Mouse (Mus musculus): ENCODE data around the gene Bbc3. TPM values are rescaled to one million over a fixed set of nuclear protein-coding genes. Genes with fewer than 3 reads are reported as not detected.
A peak's percentile ranks its signal among the peaks of the same experiment; 100 is the strongest.

Gene Bbc3
- total and polyA plus RNA-seq, 2 experiments from 2014 or later = 5.6 to 7.3 TPM

GRCm38 (mm10) chr7:16337733-16338132, 29.5 kb downstream of the Bbc3 start:
- no peak overlapping the region for H3K27ac ChIP-seq (ENCODE audit: low read depth)
- ATAC-seq (ENCODE audit: insufficient read depth, low read depth) (no peak), DNase-seq (ENCODE audit: low spot score) (no peak)
- no peaks in the 10 kb centered on the region for H3K9me3 ChIP-seq (replicated peaks; ENCODE audit: control insufficient read depth, low read length)
- H3K4me1 ChIP-seq (ENCODE audit: control insufficient read depth, insufficient read depth) = no peaks in the 10 kb centered on the region
- peaks cover 51% of the 10 kb centered on the region for H3K36me3 ChIP-seq (replicated peaks; ENCODE audit: control insufficient read depth, insufficient read depth, low read length)
- TF ChIP-seq EP300 (IDR thresholded peaks at IDR 0.05; ENCODE audit: low read depth) = no peak
- TF ChIP-seq CTCF (IDR thresholded peaks at IDR 0.05; ENCODE audit: low read depth) = peak; percentile 40
- no peak overlapping the region for H3K4me2 ChIP-seq (ENCODE audit: low read depth, low read length)
- no peak overlapping the region for H3K4me3 ChIP-seq (ENCODE audit: low read depth, low read length)
- H3K27me3 ChIP-seq (ENCODE audit: control insufficient read depth, insufficient read depth, low read length) = no peaks in the 10 kb centered on the region
- no peak overlapping the region for H3K9ac ChIP-seq (replicated peaks; ENCODE audit: low read depth, low read length)
- WGBS = 81% methylated on average over 2 of the region's 2 CpGs

GRCm38 (mm10) chr7:16344598-16344997, 36.4 kb downstream of the Bbc3 start:
- Histone ChIP-seq H3K27me3 (ENCODE audit: control insufficient read depth, insufficient read depth, low read length) (no peaks in the 10 kb centered on the region), H3K9me3 (replicated peaks; ENCODE audit: control insufficient read depth, low read length) (no peaks in the 10 kb centered on the region), H3K4me3 (ENCODE audit: low read depth, low read length) (no peak overlapping the region), H3K9ac (replicated peaks; ENCODE audit: low read depth, low read length) (no peak overlapping the region), H3K36me3 (replicated peaks; ENCODE audit: control insufficient read depth, insufficient read depth, low read length) (peaks cover 29% of the 10 kb centered on the region; the same call in 1 of the 2 replicates), H3K4me1 (ENCODE audit: control insufficient read depth, insufficient read depth) (peaks cover 3% of the 10 kb centered on the region; the same call in 1 of the 2 replicates), H3K27ac (ENCODE audit: low read depth) (no peak overlapping the region), H3K4me2 (ENCODE audit: low read depth, low read length) (no peak overlapping the region)
- DNase-seq (ENCODE audit: low spot score) = no peak
- WGBS = 58% methylated on average over 3 of the region's 3 CpGs
- TF ChIP-seq CTCF (IDR thresholded peaks at IDR 0.05; ENCODE audit: low read depth) (no peak), EP300 (IDR thresholded peaks at IDR 0.05; ENCODE audit: low read depth) (no peak)
- no peak for ATAC-seq (ENCODE audit: insufficient read depth, low read depth)

GRCm38 (mm10) chr7:16345297-16345696, 37.1 kb downstream of the Bbc3 start:
- ATAC-seq (ENCODE audit: insufficient read depth, low read depth) (no peak), DNase-seq (ENCODE audit: low spot score) (no peak)
- H3K36me3 ChIP-seq (replicated peaks; ENCODE audit: control insufficient read depth, insufficient read depth, low read length) = peaks cover 26% of the 10 kb centered on the region; the same call in 1 of the 2 replicates
- no peaks in the 10 kb centered on the region for H3K9me3 ChIP-seq (replicated peaks; ENCODE audit: control insufficient read depth, low read length)
- H3K27ac ChIP-seq (ENCODE audit: low read depth) = no peak overlapping the region
- no peak overlapping the region for H3K4me3 ChIP-seq (ENCODE audit: low read depth, low read length)
- peak overlapping the region; percentile 19; the same call in 1 of the 2 replicates for H3K9ac ChIP-seq (replicated peaks; ENCODE audit: low read depth, low read length)
- peaks cover 7% of the 10 kb centered on the region; the same call in 1 of the 2 replicates for H3K4me1 ChIP-seq (ENCODE audit: control insufficient read depth, insufficient read depth)
- H3K27me3 ChIP-seq (ENCODE audit: control insufficient read depth, insufficient read depth, low read length) = no peaks in the 10 kb centered on the region
- no peak for TF ChIP-seq CTCF (IDR thresholded peaks at IDR 0.05; ENCODE audit: low read depth)
- TF ChIP-seq EP300 (IDR thresholded peaks at IDR 0.05; ENCODE audit: low read depth) = no peak
- WGBS = 62% methylated on average over 4 of the region's 4 CpGs
- H3K4me2 ChIP-seq (ENCODE audit: low read depth, low read length) = no peak overlapping the region

- Histone ChIP-seq H3K4me1 (ENCODE audit: control insufficient read depth, insufficient read depth) (peaks cover 7% of the 10 kb centered on the region; the same call in 1 of the 2 replicates), H3K9me3 (replicated peaks; ENCODE audit: control insufficient read depth, low read length) (no peaks in the 10 kb centered on the region), H3K9ac (replicated peaks; ENCODE audit: low read depth, low read length) (no peak overlapping the region), H3K4me3 (ENCODE audit: low read depth, low read length) (no peak overlapping the region), H3K36me3 (replicated peaks; ENCODE audit: control insufficient read depth, insufficient read depth, low read length) (peaks cover 45% of the 10 kb centered on the region), H3K27me3 (ENCODE audit: control insufficient read depth, insufficient read depth, low read length) (no peaks in the 10 kb centered on the region), H3K27ac (ENCODE audit: low read depth) (peak overlapping the region; percentile 69), H3K4me2 (ENCODE audit: low read depth, low read length) (no peak overlapping the region)
- 33% methylated on average over 5 of the region's 5 CpGs for WGBS
- ATAC-seq (ENCODE audit: insufficient read depth, low read depth) = no peak; the same call in 1 of the 2 replicates
- TF ChIP-seq EP300 (IDR thresholded peaks at IDR 0.05; ENCODE audit: low read depth) (no peak), CTCF (IDR thresholded peaks at IDR 0.05; ENCODE audit: low read depth) (no peak)
- no peak for DNase-seq (ENCODE audit: low spot score)
Observed at GRCm38 (mm10) chr7:16349999-16350398, 41.8 kb downstream of the Bbc3 start.

- ATAC-seq (ENCODE audit: insufficient read depth, low read depth) (no peak), DNase-seq (ENCODE audit: low spot score) (no peak)
- no peak overlapping the region for H3K9ac ChIP-seq (replicated peaks; ENCODE audit: low read depth, low read length)
- no peaks in the 10 kb centered on the region for H3K4me1 ChIP-seq (ENCODE audit: control insufficient read depth, insufficient read depth)
- peaks cover 60% of the 10 kb centered on the region for H3K36me3 ChIP-seq (replicated peaks; ENCODE audit: control insufficient read depth, insufficient read depth, low read length)
- no peak overlapping the region for H3K4me3 ChIP-seq (ENCODE audit: low read depth, low read length)
- no peak for TF ChIP-seq CTCF (IDR thresholded peaks at IDR 0.05; ENCODE audit: low read depth)
- TF ChIP-seq EP300 (IDR thresholded peaks at IDR 0.05; ENCODE audit: low read depth) = no peak
- no peak overlapping the region for H3K27ac ChIP-seq (ENCODE audit: low read depth)
- no peak overlapping the region for H3K4me2 ChIP-seq (ENCODE audit: low read depth, low read length)
- H3K9me3 ChIP-seq (replicated peaks; ENCODE audit: control insufficient read depth, low read length) = no peaks in the 10 kb centered on the region
- 95% methylated on average over 3 of the region's 3 CpGs for WGBS
- no peaks in the 10 kb centered on the region for H3K27me3 ChIP-seq (ENCODE audit: control insufficient read depth, insufficient read depth, low read length)
Observed at GRCm38 (mm10) chr7:16355854-16356594, 47.8 kb downstream of the Bbc3 start.

Data from heart, postnatal 0 days (tissue).